Mouse (Mus musculus) stomach, postnatal 0 days (tissue): ENCODE measurements around the gene Myl7.

Experiments used
- CTCF ChIP-seq: IDR thresholded peaks from 2 replicates; pipeline ENCODE4 v1.5.1; 2016; ENCODE audit warnings: antibody characterized with exemption, low read depth, mild to moderate bottlenecking, moderate library complexity
- EP300 ChIP-seq: optimal IDR thresholded peaks from 2 replicates; pipeline ENCODE3; 2016; ENCODE audit warnings: antibody characterized with exemption

DNA sequence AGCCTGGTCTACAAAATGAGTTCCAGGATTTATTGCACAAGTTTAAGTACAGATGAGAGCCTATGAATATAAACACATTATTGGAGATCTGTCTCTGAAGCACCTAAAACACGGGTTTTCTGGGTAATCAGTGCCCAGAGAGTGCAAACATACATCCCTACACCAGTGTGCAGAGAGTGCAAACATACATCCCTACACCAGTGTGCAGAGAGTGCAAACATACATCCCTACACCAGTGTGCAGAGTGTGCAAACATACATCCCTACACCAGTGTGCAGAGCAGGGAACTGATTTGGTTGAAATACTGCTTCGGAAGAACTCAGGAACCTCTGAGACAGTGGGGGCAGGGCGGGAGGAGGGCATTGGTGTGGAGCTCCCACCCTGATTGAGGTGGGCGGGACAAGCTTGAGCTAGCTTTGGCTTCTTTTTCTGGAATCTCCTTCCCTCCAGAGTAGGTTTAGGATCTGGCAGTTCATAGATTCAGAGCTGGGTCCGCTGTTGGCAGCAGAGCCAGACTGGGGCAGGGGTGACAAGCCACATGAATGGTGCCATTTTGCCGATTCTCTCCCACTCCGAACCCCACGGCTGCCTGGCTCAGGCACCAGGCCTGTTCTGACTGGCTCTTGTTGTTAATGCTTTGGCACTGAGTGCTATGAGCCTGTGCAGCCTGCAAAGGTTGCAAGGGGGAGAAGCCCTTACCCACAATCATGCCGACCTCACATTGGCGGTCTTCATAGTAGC lies 7.4 kb upstream of the Myl7 start:
- no peak for TF ChIP-seq CTCF
- TF ChIP-seq EP300: no peak
